Mouse (Mus musculus): ENCODE measurements around the gene Smim17. TPM values are rescaled to one million over a fixed set of nuclear protein-coding genes. Genes with fewer than 3 reads are reported as not detected.

Smim17 gene
- total and polyA plus RNA-seq, 3 experiments: not detected

- Histone ChIP-seq H3K4me1 (ENCODE audit: control insufficient read depth in 1 of 2, insufficient read depth in 2 of 2) (peaks cover 0 to 5% of the 10 kb centered on the region in 2 experiments; a peak in 2 of 4 replicates), H3K4me3 (replicated peaks in 1 of 3; ENCODE audit: low read depth in 2 of 3, low read length in 2 of 3, poor library complexity in 1 of 3) (no peak overlapping the region), H3K9me3 (replicated peaks; ENCODE audit: low read length) (no peaks in the 10 kb centered on the region), H3K27me3 (replicated peaks) (peaks cover 41% of the 10 kb centered on the region), H3K27ac (ENCODE audit: insufficient read depth, low read depth) (no peak overlapping the region), H3K9ac (ENCODE audit: insufficient read depth, low read depth) (no peak overlapping the region), H3K79me2 (replicated peaks; ENCODE audit: control insufficient read depth, extremely low read depth, insufficient read depth, poor library complexity, severe bottlenecking) (no peaks in the 10 kb centered on the region), H3K4me2 (ENCODE audit: insufficient read depth, low read depth, poor library complexity, severe bottlenecking) (no peak overlapping the region), H3K36me3 (replicated peaks in 1 of 2; ENCODE audit: control insufficient read depth in 1 of 2, insufficient read depth in 1 of 2, low read length in 1 of 2) (no peaks in the 10 kb centered on the region)
- no peak for DNase-seq (ENCODE audit: extremely low read depth)
- dilution Hi-C loops (cut with MboI; ENCODE audit: extremely low pct_ligation_motif_present, extremely low pct_unique_long_range_greater_than_20kb, low sequenced_read_pairs) (no loop called here), in situ Hi-C loops (cut with MboI; ENCODE audit: low pct_ligation_motif_present, low pct_unique_long_range_greater_than_20kb, low sequenced_read_pairs) (loop anchor here (25.0 kb wide), 2 partner anchors 91 to 909 kb away; partner anchors contain the start of genes Gm45844 and Zfp667)
- TF ChIP-seq MYC (IDR thresholded peaks at IDR 0.05; ENCODE audit: low read depth, low read length): no peak
- TF ChIP-seq CHD2 (IDR thresholded peaks at IDR 0.05; ENCODE audit: low read length): no peak
- no peak for TF ChIP-seq MEF2A (IDR thresholded peaks at IDR 0.05; ENCODE audit: borderline replicate concordance, low read depth, low read length)
- no peak for TF ChIP-seq KAT2A (IDR thresholded peaks at IDR 0.05; ENCODE audit: insufficient replicate concordance, low read length)
- TF ChIP-seq JUN (IDR thresholded peaks at IDR 0.05; ENCODE audit: insufficient read depth, low read depth, low read length): no peak
- TF ChIP-seq CTCF (conservative IDR thresholded peaks at IDR 0.05 in 1 of 2, IDR thresholded peaks at IDR 0.05 in 1 of 2; ENCODE audit: low read depth in 2 of 2, low read length in 2 of 2): no peak
- no peak for TF ChIP-seq USF1 (IDR thresholded peaks at IDR 0.05; ENCODE audit: low read depth, low read length)
- TF ChIP-seq ZC3H11A (IDR thresholded peaks at IDR 0.05; ENCODE audit: low read depth, low read length): no peak
- no peak for TF ChIP-seq CHD1 (IDR thresholded peaks at IDR 0.05; ENCODE audit: low read depth, low read length)
- no peak for TF ChIP-seq MAFK (IDR thresholded peaks at IDR 0.05; ENCODE audit: insufficient replicate concordance, low read length)
- TF ChIP-seq UBTF (IDR thresholded peaks at IDR 0.05; ENCODE audit: low read depth, low read length): no peak
- no peak for TF ChIP-seq MXI1 (IDR thresholded peaks at IDR 0.05; ENCODE audit: low read depth, low read length)
- no peak for TF ChIP-seq JUND (conservative IDR thresholded peaks at IDR 0.05; ENCODE audit: low read depth, low read length)
- TF ChIP-seq USF2 (conservative IDR thresholded peaks at IDR 0.05; ENCODE audit: low read depth, low read length): no peak
- no peak for TF ChIP-seq NELFE (IDR thresholded peaks at IDR 0.05; ENCODE audit: low read depth, low read length)
- TF ChIP-seq EP300 (IDR thresholded peaks at IDR 0.05; ENCODE audit: low read length): no peak
- TF ChIP-seq IRF4 (IDR thresholded peaks at IDR 0.05; ENCODE audit: low read depth, low read length): no peak
Observed at GRCm38 (mm10) chr7:6378441-6378840, 20.1 kb upstream of the Smim17 start.

GRCm38 (mm10) chr7:6381431-6381830, 17.1 kb upstream of the Smim17 start:
- in situ Hi-C loops (cut with MboI; ENCODE audit: low pct_ligation_motif_present, low pct_unique_long_range_greater_than_20kb, low sequenced_read_pairs) (loop anchor here (25.0 kb wide), 2 partner anchors 94 to 906 kb away; partner anchors contain the start of genes Gm45844 and Zfp667), dilution Hi-C loops (cut with MboI; ENCODE audit: extremely low pct_ligation_motif_present, extremely low pct_unique_long_range_greater_than_20kb, low sequenced_read_pairs) (no loop called here)
- no peak overlapping the region for H3K4me3 ChIP-seq (replicated peaks in 1 of 3; ENCODE audit: low read depth in 2 of 3, low read length in 2 of 3, poor library complexity in 1 of 3)
- peaks cover 0 to 11% of the 10 kb centered on the region in 2 experiments; a peak in 2 of 4 replicates for H3K4me1 ChIP-seq (ENCODE audit: control insufficient read depth in 1 of 2, insufficient read depth in 2 of 2)
- no peak overlapping the region for H3K9ac ChIP-seq (ENCODE audit: insufficient read depth, low read depth)
- H3K27me3 ChIP-seq (replicated peaks): peaks cover 33% of the 10 kb centered on the region
- no peak overlapping the region for H3K4me2 ChIP-seq (ENCODE audit: insufficient read depth, low read depth, poor library complexity, severe bottlenecking)
- H3K27ac ChIP-seq (ENCODE audit: insufficient read depth, low read depth): no peak overlapping the region
- DNase-seq (ENCODE audit: extremely low read depth): no peak
- no peaks in the 10 kb centered on the region for H3K9me3 ChIP-seq (replicated peaks; ENCODE audit: low read length)
- peaks cover 0 to 1% of the 10 kb centered on the region in 2 experiments for H3K36me3 ChIP-seq (replicated peaks in 1 of 2; ENCODE audit: control insufficient read depth in 1 of 2, insufficient read depth in 1 of 2, low read length in 1 of 2)
- H3K79me2 ChIP-seq (replicated peaks; ENCODE audit: control insufficient read depth, extremely low read depth, insufficient read depth, poor library complexity, severe bottlenecking): no peaks in the 10 kb centered on the region
- TF ChIP-seq JUND (conservative IDR thresholded peaks at IDR 0.05; ENCODE audit: low read depth, low read length) (no peak), CTCF (conservative IDR thresholded peaks at IDR 0.05 in 1 of 2, IDR thresholded peaks at IDR 0.05 in 1 of 2; ENCODE audit: low read depth in 2 of 2, low read length in 2 of 2) (peak in 1 of 2 experiments; percentile 3; a peak in 1 of 4 replicates)

Measured in CH12.LX (cell line).